Mouse (Mus musculus): ENCODE results near the gene Zmiz1.

The Zmiz1 gene

DNA sequence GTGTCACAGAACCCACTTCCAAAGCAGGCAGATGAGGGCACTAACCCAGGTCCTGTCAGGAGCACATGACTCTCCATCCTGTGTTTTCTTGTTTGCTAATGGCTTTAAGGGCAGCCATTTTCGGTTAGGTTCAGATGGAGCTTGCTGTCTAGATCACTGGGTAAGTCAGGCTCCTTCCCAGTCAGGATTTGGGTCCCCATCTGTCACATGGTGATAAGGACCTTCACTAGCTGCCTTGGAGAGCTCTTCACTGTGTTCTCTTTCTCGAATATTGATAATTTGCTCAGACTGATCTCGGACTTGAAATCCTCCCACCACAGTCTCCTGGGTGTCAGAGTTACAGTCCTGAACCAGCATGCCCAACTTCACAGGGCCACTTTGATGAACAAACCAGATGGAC is 35.8 kb downstream of the Zmiz1 start:
- Histone ChIP-seq H3K27me3 (ENCODE audit: insufficient read depth, low read length) (peaks cover 41% of the 10 kb centered on the region), H3K36me3 (ENCODE audit: insufficient read depth, low read length) (no peaks in the 10 kb centered on the region), H3K4me1 (replicated peaks; ENCODE audit: low read depth, low read length) (peaks cover 4% of the 10 kb centered on the region; the same call in 1 of the 2 replicates), H3K9me3 (ENCODE audit: low read length) (no peaks in the 10 kb centered on the region), H3K4me3 (replicated peaks; ENCODE audit: low read length) (no peak overlapping the region)
- no peak for TF ChIP-seq NANOG (IDR thresholded peaks at IDR 0.05; ENCODE audit: borderline replicate concordance, low read length)
- TF ChIP-seq CTCF (conservative IDR thresholded peaks at IDR 0.05; ENCODE audit: low read length), result no peak
- TF ChIP-seq POU5F1 (IDR thresholded peaks at IDR 0.05; ENCODE audit: borderline replicate concordance, low read length), result no peak

DNA sequence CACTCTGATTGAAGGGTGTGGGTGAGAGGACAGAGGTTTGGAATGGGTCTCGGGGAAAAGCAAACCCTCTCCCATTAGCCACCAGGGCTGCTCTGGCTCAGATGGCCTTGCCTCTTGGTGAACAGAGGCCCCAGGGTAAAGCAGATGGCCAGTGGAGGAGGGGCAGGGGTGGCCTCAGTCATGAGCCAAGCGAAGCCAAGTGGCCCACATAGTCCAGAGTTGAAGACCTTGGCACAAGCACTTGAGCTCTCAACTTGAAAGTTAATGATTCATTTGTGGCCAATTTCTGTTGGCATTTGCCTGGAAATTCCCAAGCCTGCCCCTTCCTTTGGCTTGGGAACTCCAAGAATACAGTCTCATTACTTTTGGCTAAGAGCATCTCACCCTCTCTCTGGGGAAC is 37.1 kb downstream of the Zmiz1 start:
- Histone ChIP-seq H3K4me1 (replicated peaks; ENCODE audit: low read depth, low read length) (peaks cover 13% of the 10 kb centered on the region; the same call in 1 of the 2 replicates), H3K36me3 (ENCODE audit: insufficient read depth, low read length) (no peaks in the 10 kb centered on the region), H3K4me3 (replicated peaks; ENCODE audit: low read length) (no peak overlapping the region), H3K9me3 (ENCODE audit: low read length) (no peaks in the 10 kb centered on the region), H3K27me3 (ENCODE audit: insufficient read depth, low read length) (peaks cover 49% of the 10 kb centered on the region)
- no peak for TF ChIP-seq POU5F1 (IDR thresholded peaks at IDR 0.05; ENCODE audit: borderline replicate concordance, low read length)
- no peak for TF ChIP-seq CTCF (conservative IDR thresholded peaks at IDR 0.05; ENCODE audit: low read length)
- TF ChIP-seq NANOG (IDR thresholded peaks at IDR 0.05; ENCODE audit: borderline replicate concordance, low read length), result no peak

DNA sequence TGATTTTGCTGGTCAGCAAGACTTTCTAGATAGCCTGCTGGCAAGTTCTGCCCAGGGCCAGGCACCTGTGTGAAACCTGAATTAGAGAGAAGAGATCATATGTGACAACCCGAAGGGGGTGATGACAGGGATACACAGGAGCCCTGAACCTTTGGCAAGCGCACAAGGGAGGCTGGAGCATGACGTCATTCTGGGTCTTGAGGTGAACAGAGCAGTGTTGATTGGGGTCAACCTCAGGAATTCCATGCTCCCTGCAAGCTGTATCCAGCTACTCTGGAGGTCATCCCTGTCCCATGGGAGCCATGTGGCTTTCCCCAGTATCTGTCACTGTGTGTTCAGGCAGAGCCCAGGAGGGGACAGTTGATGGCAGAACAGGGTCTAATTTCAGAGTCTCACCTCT is 38.0 kb downstream of the Zmiz1 start:
- H3K4me3 ChIP-seq (replicated peaks; ENCODE audit: low read length), result no peak overlapping the region
- no peaks in the 10 kb centered on the region for H3K9me3 ChIP-seq (ENCODE audit: low read length)
- H3K4me1 ChIP-seq (replicated peaks; ENCODE audit: low read depth, low read length), result peaks cover 13% of the 10 kb centered on the region; the same call in 1 of the 2 replicates
- H3K27me3 ChIP-seq (ENCODE audit: insufficient read depth, low read length), result peaks cover 50% of the 10 kb centered on the region
- no peak for TF ChIP-seq CTCF (conservative IDR thresholded peaks at IDR 0.05; ENCODE audit: low read length)
- no peak for TF ChIP-seq POU5F1 (IDR thresholded peaks at IDR 0.05; ENCODE audit: borderline replicate concordance, low read length)
- TF ChIP-seq NANOG (IDR thresholded peaks at IDR 0.05; ENCODE audit: borderline replicate concordance, low read length), result no peak
- H3K36me3 ChIP-seq (ENCODE audit: insufficient read depth, low read length), result no peaks in the 10 kb centered on the region

DNA sequence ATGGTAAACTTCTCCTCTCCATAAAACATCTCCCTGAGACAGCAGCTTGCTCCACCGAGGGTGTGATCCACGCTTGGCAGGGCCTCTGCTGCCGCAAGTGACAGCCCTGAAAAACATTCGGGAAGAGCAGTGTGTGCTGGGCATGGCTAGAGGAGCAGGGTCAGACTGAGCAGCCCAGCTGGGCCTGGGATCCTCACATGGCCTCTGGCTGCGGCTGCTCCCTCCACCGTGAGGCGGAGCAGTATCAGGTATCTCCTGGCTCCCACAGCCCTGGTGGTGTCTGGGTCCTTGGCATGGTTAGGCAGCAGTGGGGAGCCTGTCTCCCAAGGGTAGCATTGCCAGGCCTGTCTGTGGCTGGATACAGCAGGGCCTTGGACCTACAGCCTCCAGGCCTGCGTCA is 38.6 kb downstream of the Zmiz1 start:
- TF ChIP-seq POU5F1 (IDR thresholded peaks at IDR 0.05; ENCODE audit: borderline replicate concordance, low read length), result no peak
- TF ChIP-seq CTCF (conservative IDR thresholded peaks at IDR 0.05; ENCODE audit: low read length), result no peak
- no peak for TF ChIP-seq NANOG (IDR thresholded peaks at IDR 0.05; ENCODE audit: borderline replicate concordance, low read length)
- no peaks in the 10 kb centered on the region for H3K36me3 ChIP-seq (ENCODE audit: insufficient read depth, low read length)
- no peak overlapping the region for H3K4me3 ChIP-seq (replicated peaks; ENCODE audit: low read length)
- peaks cover 45% of the 10 kb centered on the region for H3K27me3 ChIP-seq (ENCODE audit: insufficient read depth, low read length)
- H3K9me3 ChIP-seq (ENCODE audit: low read length), result no peaks in the 10 kb centered on the region
- peaks cover 12% of the 10 kb centered on the region; the same call in 1 of the 2 replicates for H3K4me1 ChIP-seq (replicated peaks; ENCODE audit: low read depth, low read length)

DNA sequence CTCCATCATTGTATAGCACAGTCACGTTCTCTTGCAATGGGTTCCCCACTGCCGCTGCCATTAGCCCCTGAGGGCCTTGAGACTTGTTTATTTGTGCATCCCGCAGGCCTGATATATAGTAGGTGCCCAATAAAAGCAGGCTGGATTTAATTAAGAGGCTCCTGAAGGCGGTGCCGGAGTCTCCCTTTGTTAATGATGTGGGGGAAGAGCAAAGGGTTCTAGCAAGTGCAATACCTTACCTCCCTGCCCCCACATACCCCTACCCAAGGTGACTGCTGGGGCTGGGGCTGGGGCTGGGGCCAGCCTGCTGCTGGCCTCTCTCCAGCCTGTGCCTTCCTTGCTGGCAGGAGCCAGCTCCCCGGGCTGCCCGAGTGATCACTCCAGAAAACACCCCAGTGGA is 39.4 kb downstream of the Zmiz1 start:
- Histone ChIP-seq H3K4me3 (replicated peaks; ENCODE audit: low read length) (no peak overlapping the region), H3K9me3 (ENCODE audit: low read length) (no peaks in the 10 kb centered on the region), H3K4me1 (replicated peaks; ENCODE audit: low read depth, low read length) (peaks cover 9% of the 10 kb centered on the region; the same call in 1 of the 2 replicates), H3K36me3 (ENCODE audit: insufficient read depth, low read length) (no peaks in the 10 kb centered on the region), H3K27me3 (ENCODE audit: insufficient read depth, low read length) (peaks cover 38% of the 10 kb centered on the region)
- TF ChIP-seq CTCF (conservative IDR thresholded peaks at IDR 0.05; ENCODE audit: low read length) (no peak), POU5F1 (IDR thresholded peaks at IDR 0.05; ENCODE audit: borderline replicate concordance, low read length) (no peak), NANOG (IDR thresholded peaks at IDR 0.05; ENCODE audit: borderline replicate concordance, low read length) (no peak)

DNA sequence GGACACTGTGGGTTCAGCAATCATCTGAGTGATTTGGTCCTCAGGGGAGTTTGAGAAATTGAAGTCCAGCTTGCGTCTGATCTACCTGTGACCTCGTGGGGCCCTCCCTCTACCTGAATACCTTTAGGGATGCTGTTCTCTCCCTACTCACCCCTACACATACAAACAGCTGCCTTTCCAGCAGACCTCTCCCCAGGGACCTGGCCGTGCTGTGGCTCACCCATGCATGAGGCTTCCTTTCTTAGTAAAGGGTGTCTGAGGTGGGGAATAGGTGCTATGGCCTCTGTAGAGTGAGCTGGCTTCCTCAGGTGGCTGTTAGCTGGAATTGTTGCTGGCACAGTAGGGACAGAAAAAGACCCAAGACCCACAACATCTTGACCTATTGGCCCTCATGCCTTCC is 40.5 kb downstream of the Zmiz1 start:
- Histone ChIP-seq H3K36me3 (ENCODE audit: insufficient read depth, low read length) (no peaks in the 10 kb centered on the region), H3K27me3 (ENCODE audit: insufficient read depth, low read length) (peaks cover 31% of the 10 kb centered on the region), H3K4me1 (replicated peaks; ENCODE audit: low read depth, low read length) (peaks cover 9% of the 10 kb centered on the region; the same call in 1 of the 2 replicates), H3K4me3 (replicated peaks; ENCODE audit: low read length) (no peak overlapping the region), H3K9me3 (ENCODE audit: low read length) (no peaks in the 10 kb centered on the region)
- TF ChIP-seq NANOG (IDR thresholded peaks at IDR 0.05; ENCODE audit: borderline replicate concordance, low read length) (no peak), POU5F1 (IDR thresholded peaks at IDR 0.05; ENCODE audit: borderline replicate concordance, low read length) (no peak), CTCF (conservative IDR thresholded peaks at IDR 0.05; ENCODE audit: low read length) (no peak)

DNA sequence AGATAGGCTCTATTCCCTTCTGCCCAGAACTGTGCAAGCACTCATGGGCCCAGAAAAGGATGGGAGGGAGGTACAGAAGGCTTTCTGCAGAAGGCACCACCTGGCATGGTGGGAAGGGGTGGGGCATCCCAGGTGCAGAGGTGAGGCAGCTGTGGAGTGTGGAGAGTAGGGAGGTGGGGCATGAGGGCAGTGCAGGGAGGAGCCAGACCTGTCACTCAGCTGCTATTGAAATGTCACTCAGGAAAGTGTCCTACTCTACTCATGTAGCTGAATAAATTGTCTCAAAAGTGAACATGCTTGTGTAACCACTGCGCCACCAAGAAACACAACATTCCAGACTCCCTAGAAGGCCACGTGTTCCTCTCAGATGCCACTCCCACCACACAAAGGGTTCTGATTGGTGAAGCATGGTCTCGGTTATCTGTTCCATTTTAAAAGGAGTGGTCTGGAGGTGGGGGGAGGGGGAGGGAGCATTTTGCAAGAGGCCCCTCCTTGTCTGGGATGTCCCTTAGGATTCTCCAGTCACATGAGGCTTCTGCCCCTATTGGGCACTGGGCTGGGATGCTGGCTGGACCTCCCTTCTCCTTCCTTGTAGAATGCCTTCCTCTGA is 41.6 kb downstream of the Zmiz1 start:
- Histone ChIP-seq H3K4me1 (replicated peaks; ENCODE audit: low read depth, low read length) (peaks cover 16% of the 10 kb centered on the region), H3K4me3 (replicated peaks; ENCODE audit: low read length) (no peak overlapping the region), H3K36me3 (ENCODE audit: insufficient read depth, low read length) (no peaks in the 10 kb centered on the region), H3K27me3 (ENCODE audit: insufficient read depth, low read length) (peaks cover 27% of the 10 kb centered on the region), H3K9me3 (ENCODE audit: low read length) (no peaks in the 10 kb centered on the region)
- TF ChIP-seq POU5F1 (IDR thresholded peaks at IDR 0.05; ENCODE audit: borderline replicate concordance, low read length), result no peak
- no peak for TF ChIP-seq CTCF (conservative IDR thresholded peaks at IDR 0.05; ENCODE audit: low read length)
- no peak for TF ChIP-seq NANOG (IDR thresholded peaks at IDR 0.05; ENCODE audit: borderline replicate concordance, low read length)

DNA sequence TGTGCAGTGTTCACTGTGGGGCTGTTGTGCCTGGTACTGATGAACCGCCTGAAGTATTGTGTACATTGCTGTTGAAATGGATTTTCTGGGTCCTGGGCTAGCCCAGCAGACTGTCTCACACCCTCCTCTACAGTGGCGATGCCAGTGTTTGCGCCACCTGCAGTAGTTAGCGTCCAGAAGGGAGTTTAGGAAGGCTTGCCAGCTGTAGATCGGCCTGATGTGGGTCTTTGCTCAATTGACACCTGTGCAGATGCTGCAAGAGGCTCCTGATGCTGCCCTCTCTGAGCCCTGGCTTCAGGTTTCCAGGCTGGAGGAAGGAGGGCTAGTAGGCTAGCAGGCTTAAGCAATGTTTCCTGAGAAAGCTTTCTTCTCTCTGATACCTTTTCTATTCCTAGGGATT is 42.5 kb downstream of the Zmiz1 start:
- Histone ChIP-seq H3K27me3 (ENCODE audit: insufficient read depth, low read length) (peaks cover 31% of the 10 kb centered on the region), H3K36me3 (ENCODE audit: insufficient read depth, low read length) (no peaks in the 10 kb centered on the region), H3K4me1 (replicated peaks; ENCODE audit: low read depth, low read length) (peaks cover 20% of the 10 kb centered on the region), H3K9me3 (ENCODE audit: low read length) (no peaks in the 10 kb centered on the region), H3K4me3 (replicated peaks; ENCODE audit: low read length) (no peak overlapping the region)
- TF ChIP-seq CTCF (conservative IDR thresholded peaks at IDR 0.05; ENCODE audit: low read length) (no peak), POU5F1 (IDR thresholded peaks at IDR 0.05; ENCODE audit: borderline replicate concordance, low read length) (no peak), NANOG (IDR thresholded peaks at IDR 0.05; ENCODE audit: borderline replicate concordance, low read length) (no peak)

DNA sequence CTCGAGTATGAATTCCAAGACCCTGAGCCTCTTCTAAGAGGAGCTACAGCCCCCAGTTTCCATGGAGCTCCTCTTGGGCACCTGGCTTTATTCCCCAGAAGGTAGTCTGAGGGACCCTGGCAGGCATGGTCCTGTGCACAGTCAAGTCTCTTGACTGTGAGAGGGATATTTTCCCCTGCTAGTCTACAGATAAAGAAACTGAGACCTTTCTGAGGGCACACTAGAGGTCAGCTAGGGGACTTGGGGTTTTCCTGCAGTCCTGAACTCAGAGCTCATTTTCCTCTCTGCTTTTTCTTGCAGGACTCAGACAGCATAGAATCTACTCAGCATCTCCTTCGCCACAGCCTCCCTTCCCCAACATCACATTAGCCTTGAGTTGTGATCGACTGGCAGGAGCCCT is 43.4 kb downstream of the Zmiz1 start:
- TF ChIP-seq POU5F1 (IDR thresholded peaks at IDR 0.05; ENCODE audit: borderline replicate concordance, low read length) (no peak), CTCF (conservative IDR thresholded peaks at IDR 0.05; ENCODE audit: low read length) (no peak), NANOG (IDR thresholded peaks at IDR 0.05; ENCODE audit: borderline replicate concordance, low read length) (no peak)

More for the DNA sequence above, 43.4 kb downstream of the Zmiz1 start:
- Histone ChIP-seq H3K4me3 (replicated peaks; ENCODE audit: low read length) (no peak overlapping the region), H3K36me3 (ENCODE audit: insufficient read depth, low read length) (no peaks in the 10 kb centered on the region), H3K9me3 (ENCODE audit: low read length) (no peaks in the 10 kb centered on the region), H3K27me3 (ENCODE audit: insufficient read depth, low read length) (peaks cover 30% of the 10 kb centered on the region), H3K4me1 (replicated peaks; ENCODE audit: low read depth, low read length) (peaks cover 20% of the 10 kb centered on the region)
